Mouse (Mus musculus) kidney, embryonic 14.5 days (tissue): ENCODE measurements around the gene Mettl26. TPM values are rescaled to one million over a fixed set of nuclear protein-coding genes. Genes with fewer than 3 reads are reported as not detected.
A peak's percentile ranks its signal among the peaks of the same experiment; 100 is the strongest.

Experiments
- ATAC-seq: fragments of 200-750 bp; cut with Nextera tagmentation; 2 replicates; pipeline ENCODE4 v1.8.0; 2017; ENCODE audit warnings: moderate number of reproducible peaks, mild to moderate bottlenecking, moderate TSS enrichment, moderate library complexity; ENCODE audit not compliant: low FRiP score, low TSS enrichment
- H3K27ac ChIP-seq: fragments of 300-500 bp; sonication (generic); 2 replicates; pipeline ENCODE4 v1.5.1; 2014; ENCODE audit warnings: low read depth, mild to moderate bottlenecking, low read length, moderate library complexity, mixed read lengths
- H3K27me3 ChIP-seq: fragments of 300-500 bp; sonication (generic); 2 replicates; pipeline ENCODE4 v1.6.1; 2014; ENCODE audit warnings: mild to moderate bottlenecking, low read length; ENCODE audit not compliant: control insufficient read depth, insufficient read depth
- H3K36me3 ChIP-seq: fragments of 300-500 bp; sonication (generic); 2 replicates; pipeline ENCODE4 v1.6.1; 2014; ENCODE audit warnings: low read length, mixed read lengths; ENCODE audit not compliant: control insufficient read depth, insufficient read depth
- H3K4me1 ChIP-seq: fragments of 300-500 bp; sonication (generic); 2 replicates; pipeline ENCODE4 v1.6.1; 2014; ENCODE audit warnings: low read length, mixed read lengths; ENCODE audit not compliant: control insufficient read depth, insufficient read depth
- H3K4me2 ChIP-seq: fragments of 300-500 bp; sonication (generic); replicated peaks from 2 replicates; pipeline ENCODE4 v1.6.1; 2014; ENCODE audit warnings: low read depth, mild to moderate bottlenecking, low read length
- H3K4me3 ChIP-seq: fragments of 300-500 bp; sonication (generic); 2 replicates; pipeline ENCODE4 v1.5.1; 2014; ENCODE audit warnings: mild to moderate bottlenecking, low read length
- H3K9ac ChIP-seq: fragments of 300-500 bp; sonication (generic); 2 replicates; pipeline ENCODE4 v1.6.1; 2014; ENCODE audit warnings: low read depth, mild to moderate bottlenecking, low read length, moderate library complexity
- H3K9me3 ChIP-seq: fragments of 300-500 bp; sonication (generic); 2 replicates; pipeline ENCODE4 v1.6.1; 2016; ENCODE audit warnings: low read length; ENCODE audit not compliant: control insufficient read depth
- WGBS: fragments of 180-500 bp; shearing (Covaris S2); extraction: QIAGEN DNeasy Blood & Tissue Kit; methylation state at CpG from one replicate; pipeline ENCODE4 v1.1.7; 2014; 5-methylcytosine and 5-hydroxymethylcytosine counted together
- microRNA-seq: library from miRNA; unstranded; fragments of <30 nt; microRNA quantifications from one replicate; pipeline ENCODE4, GENCODE M21; 2016
- polyA plus RNA-seq: library from polyadenylated mRNA; unstranded; fragments of >200 nt; fragmentation: Nextera tagmentation; extraction: Ambion mirVana; gene quantifications from 2 replicates; pipeline ENCODE4 v1.2.1, GENCODE M21; 2014

The Mettl26 gene
- polyA plus RNA-seq, 1 experiment from 2014 or later = 85.3 TPM

DNA sequence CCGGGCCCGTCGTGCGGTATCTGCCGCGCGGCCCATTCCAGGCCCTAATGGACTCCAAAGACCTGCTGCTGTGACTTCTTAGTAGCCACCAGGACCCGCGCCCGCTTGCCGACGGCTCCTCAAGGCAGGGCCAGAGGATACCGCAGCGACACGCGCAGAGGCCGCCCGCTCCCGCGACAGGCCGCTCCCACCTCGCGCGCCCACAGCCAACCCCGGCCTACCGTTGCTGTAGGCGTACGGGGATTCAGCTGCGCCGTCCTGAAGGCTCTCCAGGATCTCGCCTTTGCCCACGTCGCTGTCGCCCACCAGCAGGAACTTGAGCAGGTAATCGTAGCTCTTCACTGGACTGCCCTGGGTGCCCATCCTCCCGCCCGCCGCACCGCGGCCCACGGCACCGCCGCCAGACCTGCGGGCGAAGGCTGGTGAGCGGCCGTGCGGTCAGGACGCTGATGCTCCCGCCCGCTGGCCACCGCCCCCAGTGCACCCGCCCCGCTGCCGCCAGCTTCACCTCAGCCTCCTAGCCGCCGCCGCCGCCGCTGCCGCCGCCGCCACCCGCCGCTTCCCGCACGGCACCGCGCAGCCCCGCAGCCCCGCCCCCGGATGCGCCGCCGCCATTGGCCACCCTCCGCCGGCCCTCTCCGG is 44.4 kb downstream of the Mettl26 start, which contains the start of gene Rab40c:
TSS of gene Rab40c (minus strand) at position 584 of the 642 bp plus-strand sequence.
- Histone ChIP-seq H3K9me3 (no peaks in the 10 kb centered on the region), H3K36me3 (peaks cover 8% of the 10 kb centered on the region; the same call in 1 of the 2 replicates), H3K4me3 (peak within 1 kb of the TSS; percentile 97), H3K9ac (peak within 1 kb of the TSS; percentile 90), H3K27ac (peak within 1 kb of the TSS; percentile 87), H3K27me3 (no peaks in the 10 kb centered on the region), H3K4me2 (peak within 1 kb of the TSS; percentile 64), H3K4me1 (peaks cover 13% of the 10 kb centered on the region)
- WGBS = under 1% methylated on average over 54 of the region's 78 CpGs
- peak; percentile 4; the same call in 1 of the 2 replicates for ATAC-seq

DNA sequence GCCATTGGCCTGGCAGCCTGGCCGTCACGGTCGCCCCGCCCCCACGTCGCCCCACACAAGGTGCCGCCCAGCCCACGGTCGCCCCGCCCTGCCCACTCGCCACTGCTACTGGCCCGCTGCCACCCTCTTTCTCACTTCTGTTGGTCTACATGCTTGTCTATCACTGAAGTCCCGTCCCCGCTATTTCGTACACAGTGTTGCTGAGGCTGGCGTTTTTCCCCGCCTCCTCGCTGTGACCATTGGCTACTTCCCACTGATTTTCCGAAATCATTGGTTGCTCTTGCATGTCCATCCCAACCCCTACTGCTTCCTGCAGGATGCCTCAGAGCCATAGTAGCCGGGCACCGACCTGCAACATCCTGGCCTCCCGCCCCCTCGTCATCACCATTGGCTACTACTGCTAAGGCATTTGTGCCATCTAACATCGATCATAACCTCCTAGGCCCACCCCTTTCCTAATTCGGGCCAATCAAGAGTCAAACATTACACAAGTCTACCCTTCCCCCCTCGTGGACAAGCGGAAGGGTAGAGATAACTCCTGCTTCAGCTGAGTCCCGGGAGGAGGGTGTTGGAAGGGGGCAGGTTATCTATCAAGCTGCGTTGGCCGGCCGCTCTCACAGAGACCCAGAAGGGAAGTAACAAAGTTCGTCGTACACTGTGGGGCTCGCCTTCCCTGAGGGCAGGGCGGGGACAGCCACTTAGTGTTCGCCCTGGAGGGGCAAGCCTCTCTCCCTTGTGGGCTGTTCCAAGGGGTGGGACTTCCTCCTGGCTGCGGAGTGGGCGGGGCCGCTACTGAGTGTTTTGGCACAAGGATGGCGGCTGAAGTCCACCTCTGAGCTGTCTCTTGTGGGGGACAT is 45.1 kb downstream of the Mettl26 start:
- Histone ChIP-seq H3K27me3 (no peaks in the 10 kb centered on the region), H3K36me3 (peaks cover 6% of the 10 kb centered on the region; the same call in 1 of the 2 replicates), H3K9me3 (no peaks in the 10 kb centered on the region), H3K9ac (peak overlapping the region; percentile 90), H3K27ac (peak overlapping the region; percentile 87), H3K4me1 (peaks cover 13% of the 10 kb centered on the region), H3K4me3 (peak overlapping the region; percentile 97), H3K4me2 (peak overlapping the region; percentile 49)
- WGBS = under 1% methylated on average over 38 of the region's 40 CpGs
- peak; percentile 98 for ATAC-seq

DNA sequence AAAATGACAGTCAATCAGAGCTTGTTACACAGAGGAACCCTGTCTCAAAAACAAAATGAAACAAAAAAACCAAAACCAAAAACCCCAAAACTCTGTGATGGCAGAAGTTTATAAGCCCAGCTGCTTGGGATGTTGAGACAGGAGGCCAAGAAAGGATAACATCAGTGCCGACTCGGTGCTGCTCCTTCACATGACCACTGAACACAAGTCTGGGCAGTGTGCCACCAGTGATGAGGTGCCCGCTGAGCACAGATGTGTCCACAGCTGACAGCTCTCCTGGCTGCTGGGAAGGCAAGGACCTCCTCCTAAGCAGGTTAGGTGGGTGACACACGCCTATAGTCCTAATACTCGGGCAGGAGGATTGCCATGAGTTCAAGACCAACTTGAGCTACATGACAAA is 47.2 kb downstream of the Mettl26 start:
- Histone ChIP-seq H3K9ac (no peak overlapping the region), H3K27ac (no peak overlapping the region), H3K4me1 (peaks cover 13% of the 10 kb centered on the region), H3K4me3 (no peak overlapping the region), H3K27me3 (no peaks in the 10 kb centered on the region), H3K4me2 (no peak overlapping the region), H3K9me3 (no peaks in the 10 kb centered on the region), H3K36me3 (peaks cover 27% of the 10 kb centered on the region)
- 87% methylated on average over 5 of the region's 5 CpGs for WGBS
- ATAC-seq = no peak

DNA sequence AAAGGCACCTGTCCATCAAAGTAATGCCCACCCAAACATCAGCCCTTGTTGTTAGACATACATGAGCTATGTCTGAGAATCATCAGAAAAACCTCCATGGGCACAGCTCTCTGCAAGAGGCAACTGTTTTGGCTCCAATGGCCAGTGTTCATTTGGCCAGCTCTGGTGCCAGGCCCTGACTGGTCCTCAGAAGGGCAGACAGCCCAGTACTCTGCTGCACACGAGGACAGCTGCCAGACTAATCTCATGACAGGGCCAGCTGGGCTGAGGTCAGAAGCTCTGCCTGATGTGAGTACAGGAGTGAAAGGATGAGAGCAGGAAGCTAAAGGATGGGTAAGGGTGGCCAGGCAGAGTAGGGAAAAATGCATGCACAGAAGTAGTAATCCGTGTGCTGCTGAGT is 50.5 kb downstream of the Mettl26 start:
- H3K9me3 ChIP-seq = no peaks in the 10 kb centered on the region
- H3K4me2 ChIP-seq = no peak overlapping the region
- H3K27ac ChIP-seq = no peak overlapping the region
- peaks cover 48% of the 10 kb centered on the region for H3K36me3 ChIP-seq
- ATAC-seq = no peak
- no peaks in the 10 kb centered on the region for H3K27me3 ChIP-seq
- WGBS = 69% methylated on average over 2 of the region's 2 CpGs
- H3K4me1 ChIP-seq = no peaks in the 10 kb centered on the region
- H3K9ac ChIP-seq = no peak overlapping the region
- no peak overlapping the region for H3K4me3 ChIP-seq

Small RNA genes lying within 50 kb of the gene (microRNA-seq; reads per million reads assigned to microRNA genes)
- gene Mir3082 = 0.84 reads per million

Other genes with a start within 250 kb of the Mettl26 start
- 0.50 and 1.5 TPM in 2 replicates for gene Gng13, start 157.9 kb upstream of the Mettl26 start, polyA plus RNA-seq
- 17.3 and 26.0 TPM in 2 replicates for gene Chtf18, start 147.7 kb upstream of the Mettl26 start, polyA plus RNA-seq
- 21.6 and 22.1 TPM in 2 replicates for gene Rpusd1, start 147.4 kb upstream of the Mettl26 start, polyA plus RNA-seq
- gene Mslnl, start 139.0 kb upstream of the Mettl26 start, polyA plus RNA-seq = not detected in 2 replicates
- gene Msln, start 120.7 kb upstream of the Mettl26 start, polyA plus RNA-seq = 2.6 and 3.3 TPM in 2 replicates
- gene Narfl, start 101.3 kb upstream of the Mettl26 start, polyA plus RNA-seq = 25.3 and 27.3 TPM in 2 replicates
- 75.4 and 75.6 TPM in 2 replicates for gene Haghl, start 89.4 kb upstream of the Mettl26 start, polyA plus RNA-seq
- 0.32 and 0.41 TPM in 2 replicates for gene Ccdc78, start 88.5 kb upstream of the Mettl26 start, polyA plus RNA-seq
- 90.2 and 111 TPM in 2 replicates for gene Fam173a, start 82.2 kb upstream of the Mettl26 start, polyA plus RNA-seq
- not detected in 2 replicates for gene AC134908.4, start 79.4 kb upstream of the Mettl26 start, polyA plus RNA-seq
- 8.2 and 28.6 TPM in 2 replicates for gene Metrn, start 77.9 kb upstream of the Mettl26 start, polyA plus RNA-seq
- 1.1 and 1.3 TPM in 2 replicates for gene Fbxl16, start 66.0 kb upstream of the Mettl26 start, polyA plus RNA-seq
- gene Wdr24, start 51.4 kb upstream of the Mettl26 start, polyA plus RNA-seq = 21.4 and 32.0 TPM in 2 replicates
- gene Jmjd8, start 46.2 kb upstream of the Mettl26 start, polyA plus RNA-seq = 45.7 and 47.0 TPM in 2 replicates
- gene Stub1, start 41.7 kb upstream of the Mettl26 start, polyA plus RNA-seq = 350 and 425 TPM in 2 replicates
- gene Rhbdl1, start 37.8 kb upstream of the Mettl26 start, polyA plus RNA-seq = 2.0 and 2.5 TPM in 2 replicates
- gene Gm20683, start 33.3 kb upstream of the Mettl26 start, polyA plus RNA-seq = 1.7 and 2.6 TPM in 2 replicates
- 13.0 and 21.7 TPM in 2 replicates for gene Rhot2, start 30.2 kb upstream of the Mettl26 start, polyA plus RNA-seq
- gene Wdr90, start 13.6 kb upstream of the Mettl26 start, polyA plus RNA-seq = 21.4 and 27.5 TPM in 2 replicates
- gene Mcrip2, start 6.3 kb upstream of the Mettl26 start, polyA plus RNA-seq = 40.0 and 41.4 TPM in 2 replicates
- gene Wfikkn1, start 5.8 kb downstream of the Mettl26 start, polyA plus RNA-seq = 0.99 and 1.2 TPM in 2 replicates
- gene Rab40c, start 44.7 kb downstream of the Mettl26 start, polyA plus RNA-seq = 17.2 and 20.4 TPM in 2 replicates
- 51.5 and 77.2 TPM in 2 replicates for gene Pigq, start 69.9 kb downstream of the Mettl26 start, polyA plus RNA-seq
- gene Nhlrc4, start 69.9 kb downstream of the Mettl26 start, polyA plus RNA-seq = 0.28 and 0.43 TPM in 2 replicates
- gene A930017K11Rik, start 77.5 kb downstream of the Mettl26 start, polyA plus RNA-seq = 2.8 and 4.4 TPM in 2 replicates
- gene Capn15, start 110.7 kb downstream of the Mettl26 start, polyA plus RNA-seq = 27.1 and 35.3 TPM in 2 replicates
- gene Rab11fip3, start 194.5 kb downstream of the Mettl26 start, polyA plus RNA-seq = 15.0 and 24.2 TPM in 2 replicates
- gene Decr2, start 215.3 kb downstream of the Mettl26 start, polyA plus RNA-seq = 24.6 and 35.1 TPM in 2 replicates
- 107 and 146 TPM in 2 replicates for gene Nme4, start 220.5 kb downstream of the Mettl26 start, polyA plus RNA-seq
- 2.5 and 2.6 TPM in 2 replicates for gene Tmem8, start 238.2 kb downstream of the Mettl26 start, polyA plus RNA-seq
- 225 and 241 TPM in 2 replicates for gene Mrpl28, start 248.4 kb downstream of the Mettl26 start, polyA plus RNA-seq